9 mouse cellular contexts compared by ENCODE assay signal in the genomic region with DNA sequence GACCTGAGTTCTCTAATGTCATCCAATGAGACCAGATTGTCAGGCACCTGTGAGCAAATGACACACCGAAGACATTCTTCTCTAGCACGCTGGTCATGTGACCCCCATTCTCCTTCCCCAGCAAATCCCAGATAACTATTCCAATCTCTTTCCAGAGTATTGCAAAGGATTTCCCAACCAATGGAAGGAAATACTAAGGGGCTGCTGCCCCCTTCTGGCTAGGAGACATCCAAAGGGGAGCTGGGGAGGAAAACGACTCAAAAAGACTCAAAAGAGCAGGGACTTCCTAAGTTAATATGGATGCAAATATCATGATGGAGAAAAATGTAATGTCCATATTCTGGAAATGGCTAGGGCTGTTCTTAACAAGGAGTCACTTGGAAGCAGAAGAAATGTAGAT.
A peak's percentile ranks its signal among the peaks of the same experiment; 100 is the strongest.
DNase-seq lines count a peak whose midpoint lies in the region; ATAC-seq and TF ChIP-seq lines count a peak whose summit lies in the region.
"Had no signal": no experiment of that assay in that cellular context is flagged by ENCODE, and none has a peak within 500 bp of the region (broad histone marks: within the 10 kb centered on the region; RNA-seq: fewer than 3 reads in every experiment).

No protein-coding gene starts in this region.

- WGBS in lung, adult 2 months: 24% methylated on average over 3 of the region's 3 CpGs
- 41% methylated on average over 3 of the region's 3 CpGs for WGBS in midbrain, embryonic 11.5 days

- DNase-seq in gastrocnemius, adult 2 months: peak; percentile 22
- no peak for DNase-seq in gastrocnemius, postnatal 36 days
- no peak for DNase-seq in lung, adult 2 months
- no peak for DNase-seq in lung, postnatal 25 days (ENCODE audit: low spot score)
- peak; percentile 54 to 59 for DNase-seq in cerebellum, adult 18-20 months
- peak; percentile 49 to 71 for DNase-seq in kidney, postnatal 25 days
- DNase-seq in thymus, postnatal 25 days: no peak
- DNase-seq in midbrain, embryonic 11.5 days (ENCODE audit: low spot score, missing footprints): no peak
- DNase-seq: liver, embryonic 13.5 days had no signal

- no peaks in the 10 kb centered on the region for H3K36me3 ChIP-seq in midbrain, embryonic 11.5 days (ENCODE audit: control insufficient read depth, insufficient read depth, low read length)
- H3K36me3 ChIP-seq: liver, embryonic 13.5 days had no signal

- TF ChIP-seq POLR2A in lung, adult 2 months (IDR thresholded peaks at IDR 0.05; ENCODE audit: borderline replicate concordance, extremely low read depth, low read depth, low read length): no peak

- H3K27me3 ChIP-seq in midbrain, embryonic 11.5 days (ENCODE audit: control insufficient read depth, insufficient read depth, low read length): no peaks in the 10 kb centered on the region
- H3K27me3 ChIP-seq: liver, embryonic 13.5 days had no signal

- peaks cover 11% of the 10 kb centered on the region; the same call in 1 of the 2 replicates for H3K4me1 ChIP-seq in lung, adult 2 months (ENCODE audit: control insufficient read depth, insufficient read depth, low read length)
- H3K4me1 ChIP-seq in midbrain, embryonic 11.5 days (ENCODE audit: control insufficient read depth, insufficient read depth, low read length): no peaks in the 10 kb centered on the region
- H3K4me1 ChIP-seq: liver, embryonic 13.5 days had no signal

- TF ChIP-seq CTCF in gastrocnemius, adult 2 months (IDR thresholded peaks at IDR 0.05): peak; percentile 62
- TF ChIP-seq CTCF in lung, adult 2 months (IDR thresholded peaks at IDR 0.05; ENCODE audit: insufficient read depth, low read length): peak; percentile 43

- no peak overlapping the region for H3K4me3 ChIP-seq in gastrocnemius, adult 2 months
- no peak overlapping the region for H3K4me3 ChIP-seq in lung, adult 2 months (replicated peaks; ENCODE audit: extremely low read depth, low read depth, low read length)
- H3K4me3 ChIP-seq in midbrain, embryonic 11.5 days (ENCODE audit: low read depth, low read length): no peak overlapping the region
- H3K4me3 ChIP-seq: liver, embryonic 13.5 days had no signal

- H3K9me3 ChIP-seq in midbrain, embryonic 11.5 days (ENCODE audit: control insufficient read depth, low read length): no peaks in the 10 kb centered on the region
- H3K9me3 ChIP-seq: liver, embryonic 13.5 days had no signal

- H3K27ac ChIP-seq in gastrocnemius, adult 2 months: no peak overlapping the region
- H3K27ac ChIP-seq in midbrain, embryonic 11.5 days (ENCODE audit: low read depth, low read length): no peak overlapping the region
- H3K27ac ChIP-seq: liver, embryonic 13.5 days had no signal

- intact Hi-C loops in gastrocnemius, adult 2 months (cut with DNase I): no loop called here
- intact Hi-C loops in gastrocnemius, postnatal 36 days (cut with DNase I): no loop called here

- no peak overlapping the region for H3K4me2 ChIP-seq in midbrain, embryonic 11.5 days
- H3K4me2 ChIP-seq: liver, embryonic 13.5 days had no signal

- H3K9ac ChIP-seq in midbrain, embryonic 11.5 days (ENCODE audit: low read length): no peak overlapping the region
- H3K9ac ChIP-seq: liver, embryonic 13.5 days had no signal

- ATAC-seq in midbrain, embryonic 11.5 days (ENCODE audit: low FRiP score): no peak

Comparison
In these comparisons a context has a peak if more than half of its experiments do, and no peak if none do; other contexts are left out.
1. DNase-seq: peak in gastrocnemius, adult 2 months (single experiment), cerebellum, adult 18-20 months (2 of 2) and kidney, postnatal 25 days (2 of 2); none in gastrocnemius, postnatal 36 days (0 of 2), lung, adult 2 months (single experiment), lung, postnatal 25 days (single experiment), thymus, postnatal 25 days (single experiment) and midbrain, embryonic 11.5 days (single experiment).